Mouse (Mus musculus): ENCODE results near the gene March7.

Gene March7

DNA sequence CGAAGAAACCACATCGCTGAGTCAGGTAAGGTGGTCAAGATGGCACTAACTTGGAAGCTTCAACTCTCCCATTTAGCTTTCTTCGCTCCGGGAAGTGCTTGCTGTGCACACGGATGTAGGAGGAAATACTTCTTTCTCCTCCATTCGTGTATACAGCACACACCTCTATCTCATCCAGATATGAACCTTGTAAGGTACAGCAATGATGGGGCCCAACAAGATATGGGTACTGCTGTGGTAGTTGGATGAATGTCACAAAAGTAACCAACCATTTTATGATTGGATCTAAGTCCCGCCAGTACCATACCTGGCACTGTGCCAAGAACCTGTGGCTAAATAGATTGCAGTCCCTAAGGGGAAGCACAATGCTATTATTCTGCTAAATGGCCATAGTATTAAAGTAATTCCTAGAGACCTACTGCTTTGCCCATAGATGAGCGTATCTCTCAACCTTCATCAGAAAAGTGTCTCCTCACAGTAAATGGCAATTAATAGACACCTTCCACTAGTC lies 75.5 kb downstream of the March7 start:
- no peak for DNase-seq (ENCODE audit: low read depth)

DNA sequence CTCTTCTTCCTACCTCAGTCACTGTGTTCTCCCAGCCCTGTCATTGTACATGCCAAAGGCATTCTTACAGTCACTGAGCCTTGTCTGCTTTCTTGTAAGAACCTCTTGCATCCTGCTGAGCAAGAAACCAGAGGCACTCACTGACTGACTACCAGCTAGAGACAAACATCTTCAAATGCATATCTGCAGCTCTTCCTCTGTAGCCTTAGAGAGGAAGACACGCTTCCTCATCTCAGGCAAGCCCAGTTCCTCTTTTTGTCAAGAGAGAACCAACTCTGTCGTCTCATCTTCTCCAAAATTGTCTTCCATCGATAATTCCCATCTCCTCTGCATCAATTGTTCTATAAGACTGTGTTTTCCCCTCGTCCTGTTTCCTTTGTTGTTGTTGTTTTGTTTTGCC lies 78.9 kb downstream of the March7 start:
- DNase-seq (ENCODE audit: low read depth), result no peak

DNA sequence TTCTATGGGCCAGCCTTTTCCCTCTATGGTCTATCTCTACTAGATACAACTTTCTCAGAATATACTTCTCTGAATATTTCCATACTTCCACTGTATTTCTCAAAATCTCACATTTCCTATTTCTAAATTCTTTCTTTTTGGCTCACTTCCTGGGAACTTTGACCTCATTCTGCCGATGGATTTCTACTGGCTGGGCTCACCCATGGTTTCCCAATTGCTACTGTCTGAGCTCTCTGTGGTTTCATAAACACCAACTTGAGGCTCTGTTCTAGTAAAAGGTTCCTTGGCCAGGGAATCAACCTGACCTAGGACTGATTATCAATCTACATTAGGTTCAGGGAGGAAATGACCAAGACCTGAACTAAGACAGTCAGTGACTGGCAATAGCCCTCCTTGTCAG lies 79.8 kb downstream of the March7 start:
- DNase-seq (ENCODE audit: low read depth), result no peak

DNA sequence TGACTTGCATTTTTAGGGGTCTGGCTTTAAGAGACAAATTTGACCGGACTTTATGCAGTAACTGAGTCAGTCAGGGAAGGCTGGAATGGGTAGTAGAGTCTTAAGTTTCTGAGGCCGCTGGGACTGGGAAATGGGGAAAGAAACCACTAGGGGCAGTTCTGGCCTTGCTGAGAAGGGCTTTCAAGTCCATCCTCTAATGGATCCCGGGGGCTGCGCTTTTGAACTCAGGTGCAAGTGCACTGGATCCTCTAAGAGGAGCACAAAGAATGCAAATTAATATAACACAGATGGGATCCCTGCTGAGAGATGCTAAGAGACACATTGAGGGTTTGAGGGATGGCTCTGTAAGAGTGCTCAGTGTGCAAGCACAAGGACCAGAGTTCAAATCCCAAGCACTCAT lies 81.7 kb downstream of the March7 start:
- no peak for DNase-seq (ENCODE audit: low read depth)

DNA sequence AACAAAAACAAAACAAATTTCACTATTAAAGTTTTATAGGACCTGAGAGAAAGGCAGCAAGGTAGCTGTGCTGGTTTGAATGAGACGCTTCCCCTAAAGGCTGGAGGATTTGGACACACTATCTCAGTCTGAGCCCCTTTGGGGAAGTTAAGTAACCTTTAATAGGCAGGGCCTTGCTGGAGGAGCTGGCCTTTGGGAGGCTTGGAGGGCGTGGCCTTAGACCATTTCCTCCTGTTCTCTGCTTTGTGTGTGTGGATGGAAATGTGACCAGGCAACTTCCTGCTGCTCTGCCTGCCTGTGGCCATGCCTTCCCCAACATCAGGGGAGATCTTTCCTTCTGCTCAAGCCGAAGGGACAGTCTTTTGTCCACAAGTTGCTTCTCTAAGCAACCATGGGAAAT lies 88.6 kb downstream of the March7 start:
- peak; percentile 5 for DNase-seq (ENCODE audit: low read depth)

DNA sequence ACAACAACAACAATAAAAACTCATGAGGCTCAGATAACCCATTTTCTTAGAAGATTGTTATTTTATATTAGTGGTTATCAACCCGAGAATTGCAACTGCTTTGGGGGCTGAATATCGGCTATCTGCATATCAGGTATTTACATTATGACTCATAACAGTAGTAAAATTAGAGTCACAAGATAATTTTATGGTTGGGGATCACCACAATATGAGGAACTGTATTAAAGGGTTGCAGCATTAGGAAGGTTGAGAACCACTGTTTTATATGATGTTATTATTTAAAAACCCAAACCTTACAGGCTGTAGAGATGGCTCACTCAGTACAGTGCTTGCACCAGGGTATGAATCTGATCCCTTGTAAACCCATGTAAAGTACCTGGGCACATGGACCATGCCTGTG lies 89.6 kb downstream of the March7 start:
- DNase-seq (ENCODE audit: low read depth), result peak; percentile 5
